Mouse (Mus musculus): ENCODE results near the gene Alad.

DNA sequence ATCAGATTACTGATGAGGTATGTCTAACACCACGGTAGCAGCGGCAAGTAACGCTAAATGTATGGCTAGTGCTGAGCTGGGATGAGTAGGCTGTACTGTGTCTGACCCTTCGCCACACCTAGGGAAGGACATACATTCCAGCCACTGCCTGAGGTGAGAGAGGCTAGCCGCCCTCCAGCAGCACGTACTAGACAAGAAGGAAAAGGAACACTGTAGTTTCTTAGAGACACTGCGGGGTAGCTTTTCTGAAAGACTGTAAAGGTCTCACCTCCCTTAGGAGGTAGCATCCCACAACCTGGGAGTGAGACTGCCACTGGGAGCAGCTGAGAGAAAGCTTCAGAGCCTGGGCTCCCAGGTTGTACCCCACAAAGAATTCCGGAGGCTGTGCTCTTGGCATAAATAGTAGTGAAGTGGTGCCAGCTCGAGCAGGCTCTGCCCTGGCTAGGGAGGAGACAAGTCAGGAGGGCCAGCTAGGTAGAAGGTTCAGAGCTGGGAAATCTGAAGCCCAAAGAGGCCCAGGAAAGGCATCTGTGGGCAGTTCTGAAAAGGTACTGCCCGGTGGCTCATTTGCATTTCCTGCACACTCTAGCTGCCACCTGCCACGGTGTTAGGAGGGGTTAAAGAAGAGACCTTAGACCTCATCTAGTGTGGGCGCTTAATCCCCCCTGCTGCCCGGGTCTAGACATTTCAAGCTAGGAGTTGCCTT is 1.1 kb downstream of the Alad start:
- TF ChIP-seq CTCF (IDR thresholded peaks at IDR 0.05; ENCODE audit: borderline replicate concordance, control insufficient read depth, extremely low read depth, insufficient read depth, low read length, poor library complexity) (no peak), POLR2A (IDR thresholded peaks at IDR 0.05; ENCODE audit: control insufficient read depth, extremely low read depth, insufficient read depth, low read length, poor library complexity) (no peak)

Measured in thymus, adult 2 months (tissue).